Mouse (Mus musculus) lung, embryonic 15.5 days (tissue): ENCODE measurements at regions not wholly inside any gene's neighbourhood (a gene's known extent, or its start where the extent isn't known, plus 50 kb on each side); places are given as distances from the start of the nearest gene placed in this dataset.

Experiments
- ATAC-seq: fragments of 200-750 bp; cut with Nextera tagmentation; 2 replicates; pipeline ENCODE4 v1.8.0; 2017; ENCODE audit warnings: moderate number of reproducible peaks, borderline replicate concordance; ENCODE audit not compliant: low FRiP score, low TSS enrichment; ENCODE audit errors: extremely low read depth
- H3K27ac ChIP-seq: fragments of 300-500 bp; sonication (generic); 2 replicates; pipeline ENCODE4 v1.5.1; 2015; ENCODE audit warnings: moderate library complexity, mild to moderate bottlenecking, inconsistent platforms
- H3K27me3 ChIP-seq: fragments of 300-500 bp; sonication (generic); 2 replicates; pipeline ENCODE4 v1.6.1; 2015; ENCODE audit warnings: inconsistent platforms
- H3K36me3 ChIP-seq: fragments of 300-500 bp; sonication (generic); 2 replicates; pipeline ENCODE4 v1.6.1; 2015; ENCODE audit warnings: inconsistent platforms
- H3K4me1 ChIP-seq: fragments of 300-500 bp; sonication (generic); 2 replicates; pipeline ENCODE4 v1.6.1; 2015; ENCODE audit warnings: inconsistent platforms
- H3K4me2 ChIP-seq: fragments of 300-500 bp; sonication (generic); 2 replicates; pipeline ENCODE4 v1.6.1; 2015; ENCODE audit warnings: inconsistent platforms, mild to moderate bottlenecking, moderate library complexity
- H3K4me3 ChIP-seq: fragments of 300-500 bp; sonication (generic); 2 replicates; pipeline ENCODE4 v1.5.1; 2015; ENCODE audit warnings: mild to moderate bottlenecking, inconsistent platforms
- H3K9ac ChIP-seq: fragments of 300-500 bp; sonication (generic); 2 replicates; pipeline ENCODE4 v1.6.1; 2015; ENCODE audit warnings: inconsistent platforms
- H3K9me3 ChIP-seq: fragments of 300-500 bp; sonication (generic); 2 replicates; pipeline ENCODE4 v1.6.1; 2016; ENCODE audit warnings: inconsistent platforms
- WGBS: fragments of 180-500 bp; shearing (Covaris S2); methylation state at CpG from one replicate; pipeline ENCODE4 v1.1.7; 2015; 5-methylcytosine and 5-hydroxymethylcytosine counted together

DNA sequence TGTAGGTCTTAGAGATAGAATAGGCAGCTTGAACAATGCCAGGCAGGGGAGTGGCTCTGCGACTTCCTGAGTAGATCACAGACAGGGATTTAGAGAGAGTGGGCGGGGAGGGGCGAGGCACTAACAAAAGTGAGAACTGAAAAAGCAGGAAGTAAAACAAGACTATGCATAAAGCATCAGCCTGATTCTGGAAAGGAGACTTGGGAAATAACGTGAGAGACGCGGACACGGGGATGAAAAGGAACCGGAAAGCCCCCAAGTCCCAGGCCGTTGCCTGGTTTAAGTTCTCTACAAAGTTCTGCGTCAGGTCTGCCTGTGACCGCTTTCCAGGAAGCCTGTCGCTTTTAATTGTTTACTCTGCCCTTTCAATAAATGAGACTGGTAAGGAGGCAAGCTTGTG lies 86.3 kb downstream of the D16Ertd472e start:
- 22% methylated on average over 12 of the region's 12 CpGs for WGBS
- H3K4me3 ChIP-seq: peak overlapping the region; percentile 23
- no peaks in the 10 kb centered on the region for H3K9me3 ChIP-seq
- no peaks in the 10 kb centered on the region for H3K27me3 ChIP-seq
- H3K9ac ChIP-seq: no peak overlapping the region
- H3K27ac ChIP-seq: peak overlapping the region; percentile 48; the same call in 1 of the 2 replicates
- no peaks in the 10 kb centered on the region for H3K36me3 ChIP-seq
- H3K4me1 ChIP-seq: no peaks in the 10 kb centered on the region
- peak; percentile 69; the same call in 1 of the 2 replicates for ATAC-seq
- peak overlapping the region; percentile 48 for H3K4me2 ChIP-seq

- WGBS: 48% methylated on average over 4 of the region's 4 CpGs
- no peak for ATAC-seq
- peak overlapping the region; percentile 47; the same call in 1 of the 2 replicates for H3K27ac ChIP-seq
These were observed 86.9 kb downstream of the D16Ertd472e start for GRCm38 (mm10) chr16:78489604-78490003.

DNA sequence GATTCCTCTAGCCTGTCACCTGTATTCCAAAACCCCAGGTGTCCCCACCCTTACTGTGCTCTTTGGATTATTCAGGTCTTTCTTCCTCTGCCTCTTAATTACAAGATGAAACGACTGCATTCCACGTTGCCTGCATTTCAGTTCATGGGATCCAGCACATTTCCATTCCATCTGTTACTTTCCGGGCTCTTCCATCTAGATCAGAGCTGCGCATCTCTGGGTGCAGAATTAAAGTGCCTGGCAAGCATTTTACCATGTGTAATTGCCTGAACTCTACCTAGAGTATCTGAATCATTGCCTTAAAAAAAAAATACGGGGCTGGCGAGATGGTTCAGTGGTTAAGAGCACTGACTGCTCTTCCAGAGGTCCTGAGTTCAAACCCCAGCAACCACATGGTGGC lies 90.0 kb downstream of the D16Ertd472e start:
- H3K4me1 ChIP-seq: no peaks in the 10 kb centered on the region
- WGBS: 87% methylated on average over 6 of the region's 6 CpGs
- H3K36me3 ChIP-seq: no peaks in the 10 kb centered on the region
- no peaks in the 10 kb centered on the region for H3K9me3 ChIP-seq
- no peak overlapping the region for H3K27ac ChIP-seq
- no peak overlapping the region for H3K4me3 ChIP-seq
- H3K4me2 ChIP-seq: no peak overlapping the region
- no peak overlapping the region for H3K9ac ChIP-seq
- H3K27me3 ChIP-seq: no peaks in the 10 kb centered on the region
- ATAC-seq: no peak

More at GRCm38 (mm10) chr16:78489604-78490003, 86.9 kb downstream of the D16Ertd472e start:
- Histone ChIP-seq H3K4me2 (peak overlapping the region; percentile 48), H3K9ac (no peak overlapping the region), H3K27me3 (no peaks in the 10 kb centered on the region), H3K36me3 (no peaks in the 10 kb centered on the region), H3K4me3 (no peak overlapping the region), H3K4me1 (no peaks in the 10 kb centered on the region), H3K9me3 (no peaks in the 10 kb centered on the region)

DNA sequence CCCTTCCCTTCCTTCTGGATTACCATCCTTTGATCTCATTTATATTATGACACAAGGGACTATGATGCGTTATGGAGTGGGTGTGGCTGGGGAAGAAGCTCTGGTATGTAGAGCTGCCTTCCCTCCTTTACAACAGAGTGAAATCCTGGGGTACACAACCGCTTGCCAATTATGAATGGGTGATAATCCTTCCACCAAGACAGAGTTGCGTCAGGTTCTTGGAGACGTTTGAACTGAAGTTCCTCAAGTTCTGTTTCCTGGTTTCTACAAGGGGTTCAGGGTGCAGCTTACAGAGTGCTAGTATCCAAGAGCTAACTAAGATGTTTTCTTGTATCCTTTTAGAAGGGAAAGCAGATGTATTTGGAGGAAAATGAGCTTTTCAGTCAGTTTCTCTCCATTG lies 92.2 kb downstream of the D16Ertd472e start:
- WGBS: 82% methylated on average over 4 of the region's 4 CpGs
- ATAC-seq: no peak
- H3K9me3 ChIP-seq: no peaks in the 10 kb centered on the region

GRCm38 (mm10) chr16:78481571-78481970 lies 94.9 kb downstream of the D16Ertd472e start:
- Histone ChIP-seq H3K4me3 (no peak overlapping the region), H3K9me3 (no peaks in the 10 kb centered on the region), H3K4me1 (no peaks in the 10 kb centered on the region), H3K9ac (no peak overlapping the region), H3K27me3 (no peaks in the 10 kb centered on the region), H3K27ac (no peak overlapping the region), H3K36me3 (no peaks in the 10 kb centered on the region), H3K4me2 (no peak overlapping the region)
- WGBS: 83% methylated on average over 6 of the region's 6 CpGs
- no peak for ATAC-seq

More for the DNA sequence above, 92.2 kb downstream of the D16Ertd472e start:
- H3K9ac ChIP-seq: no peak overlapping the region
- H3K4me2 ChIP-seq: no peak overlapping the region
- no peaks in the 10 kb centered on the region for H3K27me3 ChIP-seq
- H3K4me1 ChIP-seq: no peaks in the 10 kb centered on the region
- no peaks in the 10 kb centered on the region for H3K36me3 ChIP-seq
- no peak overlapping the region for H3K4me3 ChIP-seq
- no peak overlapping the region for H3K27ac ChIP-seq

- Histone ChIP-seq H3K4me2 (no peak overlapping the region), H3K27me3 (no peaks in the 10 kb centered on the region), H3K4me1 (no peaks in the 10 kb centered on the region), H3K9ac (no peak overlapping the region), H3K9me3 (no peaks in the 10 kb centered on the region), H3K36me3 (no peaks in the 10 kb centered on the region), H3K27ac (no peak overlapping the region), H3K4me3 (no peak overlapping the region)
- WGBS: 62% methylated on average over 5 of the region's 5 CpGs
- ATAC-seq: no peak
These were observed 95.4 kb downstream of the D16Ertd472e start for GRCm38 (mm10) chr16:78481065-78481464.

DNA sequence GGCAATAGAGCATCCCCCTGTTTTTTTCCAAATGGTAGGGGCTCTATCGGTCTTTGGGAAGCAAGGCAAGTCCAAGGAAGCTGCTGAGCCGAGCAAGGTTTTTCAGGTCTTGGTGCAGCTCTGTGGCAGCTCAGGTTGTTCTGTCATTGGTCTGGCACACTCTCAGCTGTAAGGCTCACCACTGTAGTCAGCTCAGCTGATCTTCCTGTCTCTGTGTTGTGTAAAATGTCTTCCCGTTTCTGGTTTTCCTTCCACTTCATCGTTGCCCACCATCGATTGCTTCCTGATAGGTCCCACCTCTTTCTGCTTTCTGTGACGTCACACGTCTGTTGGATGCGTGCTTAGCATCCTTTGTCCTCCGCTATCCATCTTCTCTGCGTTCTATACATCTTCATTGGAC lies 96.2 kb downstream of the D16Ertd472e start:
- ATAC-seq: no peak
- 88% methylated on average over 10 of the region's 10 CpGs for WGBS

DNA sequence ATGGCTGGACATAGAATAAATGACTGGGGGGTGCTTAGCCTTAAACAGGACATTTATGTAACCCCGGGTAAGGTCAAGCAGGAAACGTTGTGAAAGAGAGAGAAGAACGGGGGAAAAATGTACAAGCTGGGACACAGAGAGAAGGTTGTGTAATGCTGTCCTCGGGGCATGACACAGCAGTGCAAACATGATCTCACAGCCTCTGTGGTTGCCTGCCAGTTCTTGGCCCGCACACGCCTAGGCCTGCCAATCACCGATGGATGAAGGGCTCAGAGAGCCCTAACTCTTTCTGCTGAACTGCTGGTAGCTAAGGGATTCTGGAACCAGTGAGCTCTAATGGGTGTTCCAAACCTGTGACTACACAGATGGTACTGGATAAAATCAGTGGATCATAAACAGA lies 96.5 kb upstream of the Btg3 start:
- no peaks in the 10 kb centered on the region for H3K36me3 ChIP-seq
- no peaks in the 10 kb centered on the region for H3K27me3 ChIP-seq
- H3K9ac ChIP-seq: no peak overlapping the region
- no peaks in the 10 kb centered on the region for H3K4me1 ChIP-seq
- no peak overlapping the region for H3K4me2 ChIP-seq
- ATAC-seq: 0 out of 2 replicates have a peak, but pooled peaks have one; percentile 65
- no peak overlapping the region for H3K4me3 ChIP-seq
- WGBS: 65% methylated on average over 7 of the region's 7 CpGs
- H3K9me3 ChIP-seq: no peaks in the 10 kb centered on the region
- no peak overlapping the region for H3K27ac ChIP-seq

More for the DNA sequence above, 96.2 kb downstream of the D16Ertd472e start:
- no peaks in the 10 kb centered on the region for H3K27me3 ChIP-seq
- H3K27ac ChIP-seq: no peak overlapping the region
- no peak overlapping the region for H3K9ac ChIP-seq
- no peaks in the 10 kb centered on the region for H3K9me3 ChIP-seq
- no peak overlapping the region for H3K4me3 ChIP-seq
- H3K4me1 ChIP-seq: no peaks in the 10 kb centered on the region
- no peak overlapping the region for H3K4me2 ChIP-seq
- no peaks in the 10 kb centered on the region for H3K36me3 ChIP-seq

DNA sequence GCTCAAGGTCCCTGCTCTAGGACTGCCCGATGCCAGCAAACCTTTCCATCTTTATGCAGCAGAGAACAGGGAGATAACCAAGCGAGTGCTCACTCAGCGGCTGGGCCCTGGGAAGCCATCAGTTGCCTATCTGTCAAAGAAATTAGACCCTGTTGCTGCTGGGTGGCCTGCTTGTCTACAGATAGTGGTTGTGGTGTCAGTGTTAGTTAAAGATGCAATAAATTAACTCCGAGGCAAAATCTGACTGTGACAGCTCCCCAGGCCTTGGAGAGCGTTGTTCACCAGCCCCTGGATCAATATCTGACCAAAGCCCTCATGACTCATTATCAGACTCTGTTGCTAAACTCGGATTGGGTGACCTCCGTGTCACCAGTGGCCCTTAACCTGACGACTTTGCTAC lies 83.0 kb upstream of the Btg3 start:
- H3K4me2 ChIP-seq: no peak overlapping the region
- WGBS: 53% methylated on average over 8 of the region's 8 CpGs

GRCm38 (mm10) chr16:78457731-78458151 lies 80.7 kb upstream of the Btg3 start:
- Histone ChIP-seq H3K9me3 (no peaks in the 10 kb centered on the region), H3K9ac (no peak overlapping the region), H3K27ac (no peak overlapping the region), H3K4me1 (no peaks in the 10 kb centered on the region), H3K4me2 (no peak overlapping the region), H3K27me3 (no peaks in the 10 kb centered on the region), H3K36me3 (no peaks in the 10 kb centered on the region), H3K4me3 (no peak overlapping the region)
- no peak for ATAC-seq
- 65% methylated on average over 8 of the region's 8 CpGs for WGBS

More for the DNA sequence above, 83.0 kb upstream of the Btg3 start:
- Histone ChIP-seq H3K4me1 (no peaks in the 10 kb centered on the region), H3K9me3 (no peaks in the 10 kb centered on the region), H3K27me3 (no peaks in the 10 kb centered on the region), H3K27ac (no peak overlapping the region), H3K36me3 (no peaks in the 10 kb centered on the region), H3K9ac (no peak overlapping the region), H3K4me3 (no peak overlapping the region)
- no peak for ATAC-seq

DNA sequence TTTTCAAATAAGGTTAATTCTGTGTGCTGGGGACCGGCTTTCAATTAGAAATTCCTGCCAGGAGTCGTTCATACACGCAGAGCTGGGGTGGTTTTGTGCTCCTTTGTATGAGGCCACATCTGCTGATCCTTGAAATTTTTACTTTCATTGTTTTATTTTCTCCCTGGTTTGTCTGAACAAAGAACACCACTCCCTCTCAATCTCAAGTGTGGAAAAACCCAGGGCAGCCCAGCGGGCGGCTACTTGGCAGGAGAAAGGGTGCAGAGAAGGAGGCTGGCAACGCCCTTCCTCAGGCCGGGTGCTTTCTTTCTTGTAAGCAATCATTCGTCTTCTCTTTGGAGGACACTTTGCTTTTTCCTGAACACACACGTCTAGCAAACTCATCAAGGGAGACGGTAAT lies 79.4 kb upstream of the Btg3 start:
- Histone ChIP-seq H3K4me2 (peak overlapping the region; percentile 16; the same call in 1 of the 2 replicates), H3K4me1 (0 out of 2 replicates have a peak, but pooled peaks cover 1% of the 10 kb centered on the region), H3K36me3 (no peaks in the 10 kb centered on the region), H3K9ac (no peak overlapping the region), H3K27me3 (no peaks in the 10 kb centered on the region), H3K4me3 (no peak overlapping the region), H3K9me3 (no peaks in the 10 kb centered on the region), H3K27ac (peak overlapping the region; percentile 53)
- ATAC-seq: no peak
- WGBS: 47% methylated on average over 10 of the region's 10 CpGs

DNA sequence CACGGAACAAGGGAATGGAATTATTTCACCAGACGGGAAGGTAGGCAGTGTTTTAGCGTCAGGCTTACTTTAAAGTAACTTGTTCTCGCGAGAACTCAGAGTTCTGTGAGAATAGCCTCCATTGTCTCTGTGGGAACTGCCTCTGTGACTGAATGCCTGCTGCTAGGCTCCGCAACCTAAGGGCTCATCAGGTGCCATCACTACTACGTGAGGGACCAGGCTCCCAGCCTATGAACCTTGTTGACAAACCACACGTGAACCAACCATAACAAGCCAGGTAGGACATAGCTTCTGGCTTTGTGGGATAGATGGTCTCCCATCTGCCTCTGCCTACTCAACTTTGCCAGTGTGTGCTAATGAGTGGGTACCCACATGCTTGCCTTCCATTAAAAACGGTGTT lies 77.5 kb upstream of the Btg3 start:
- no peaks in the 10 kb centered on the region for H3K27me3 ChIP-seq
- no peak overlapping the region for H3K27ac ChIP-seq
- no peak overlapping the region for H3K9ac ChIP-seq
- no peak overlapping the region for H3K4me2 ChIP-seq
- H3K36me3 ChIP-seq: no peaks in the 10 kb centered on the region
- ATAC-seq: no peak
- no peaks in the 10 kb centered on the region for H3K9me3 ChIP-seq
- 0 out of 2 replicates have a peak, but pooled peaks cover 4% of the 10 kb centered on the region for H3K4me1 ChIP-seq
- H3K4me3 ChIP-seq: no peak overlapping the region
- 91% methylated on average over 9 of the region's 9 CpGs for WGBS

DNA sequence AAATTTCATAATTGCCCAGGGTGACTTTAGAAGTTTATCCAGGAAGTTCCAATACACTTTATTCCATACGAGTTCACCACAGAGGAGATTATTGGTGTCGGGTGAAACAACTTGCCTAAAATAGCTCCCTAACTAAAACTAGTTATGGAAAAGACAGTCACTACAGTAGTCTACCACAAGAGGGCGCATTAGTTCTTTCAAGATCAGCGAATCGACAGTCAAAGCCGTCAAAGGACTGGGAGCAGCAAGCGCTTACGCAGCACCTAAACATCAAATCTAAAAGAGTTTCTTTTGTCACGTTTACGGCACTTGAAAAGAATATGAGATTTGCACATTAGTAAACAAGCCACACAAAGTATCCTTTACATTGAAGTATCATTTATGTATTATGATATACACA lies 75.3 kb upstream of the Btg3 start:
- Histone ChIP-seq H3K4me3 (no peak overlapping the region), H3K9ac (no peak overlapping the region), H3K4me2 (no peak overlapping the region), H3K36me3 (no peaks in the 10 kb centered on the region), H3K4me1 (0 out of 2 replicates have a peak, but pooled peaks cover 4% of the 10 kb centered on the region), H3K27ac (no peak overlapping the region), H3K27me3 (no peaks in the 10 kb centered on the region), H3K9me3 (no peaks in the 10 kb centered on the region)
- no peak for ATAC-seq
- WGBS: 5% methylated on average over 10 of the region's 10 CpGs
